Mouse (Mus musculus) limb, embryonic 11.5 days (tissue): Measurements from ENCODE around the gene Dync1i1. TPM values are rescaled to one million over a fixed set of nuclear protein-coding genes. Genes with fewer than 3 reads are reported as not detected.

Experiments
- ATAC-seq: fragments of 200-750 bp; cut with Nextera tagmentation; 2 replicates; pipeline ENCODE4 v1.8.0; 2017; ENCODE audit warnings: low read depth; ENCODE audit not compliant: insufficient number of reproducible peaks, low FRiP score, low TSS enrichment
- DNase-seq: peaks from one replicate; pipeline ENCODE4 v3.0.0-alpha.2; 2015; ENCODE audit warnings: low spot score
- H3K27ac ChIP-seq: fragments of 300-500 bp; sonication (generic); replicated peaks from 2 replicates; pipeline ENCODE4 v1.5.1; 2014; ENCODE audit warnings: low read depth, mild to moderate bottlenecking, low read length
- H3K27me3 ChIP-seq: fragments of 300-500 bp; sonication (generic); 2 replicates; pipeline ENCODE4 v1.6.1; 2014; ENCODE audit warnings: mild to moderate bottlenecking, low read length, mixed read lengths; ENCODE audit not compliant: control insufficient read depth, insufficient read depth
- H3K36me3 ChIP-seq: fragments of 300-500 bp; sonication (generic); 2 replicates; pipeline ENCODE4 v1.6.1; 2014; ENCODE audit warnings: mild to moderate bottlenecking, low read length, moderate library complexity, mixed read lengths; ENCODE audit not compliant: control insufficient read depth, insufficient read depth
- H3K4me1 ChIP-seq: fragments of 300-500 bp; sonication (generic); 2 replicates; pipeline ENCODE4 v1.6.1; 2014; ENCODE audit warnings: low read length, mixed read lengths; ENCODE audit not compliant: control insufficient read depth, insufficient read depth
- H3K4me2 ChIP-seq: fragments of 300-500 bp; sonication (generic); 2 replicates; pipeline ENCODE4 v1.6.1; 2014; ENCODE audit warnings: low read depth, mild to moderate bottlenecking, moderate library complexity; ENCODE audit not compliant: severe bottlenecking
- H3K4me3 ChIP-seq: fragments of 300-500 bp; sonication (generic); 2 replicates; pipeline ENCODE4 v1.5.1; 2014; ENCODE audit warnings: low read depth, low read length
- H3K9ac ChIP-seq: fragments of 300-500 bp; sonication (generic); 2 replicates; pipeline ENCODE4 v1.6.1; 2014; ENCODE audit warnings: mild to moderate bottlenecking, low read length
- H3K9me3 ChIP-seq: fragments of 300-500 bp; sonication (generic); 2 replicates; pipeline ENCODE4 v1.6.1; 2016; ENCODE audit warnings: low read length; ENCODE audit not compliant: control insufficient read depth
- WGBS: fragments of 180-500 bp; shearing (Covaris S2); extraction: QIAGEN DNeasy Blood & Tissue Kit; methylation state at CpG from one replicate; pipeline ENCODE4 v1.1.7; 2014; 5-methylcytosine and 5-hydroxymethylcytosine counted together
- polyA plus RNA-seq: library from polyadenylated mRNA; unstranded; fragments of >200 nt; fragmentation: Nextera tagmentation; extraction: Ambion mirVana; gene quantifications from 2 replicates; pipeline ENCODE4 v1.2.1, GENCODE M21; 2014

The Dync1i1 gene
- polyA plus RNA-seq, 1 experiment from 2014 or later = 5.7 TPM

DNA sequence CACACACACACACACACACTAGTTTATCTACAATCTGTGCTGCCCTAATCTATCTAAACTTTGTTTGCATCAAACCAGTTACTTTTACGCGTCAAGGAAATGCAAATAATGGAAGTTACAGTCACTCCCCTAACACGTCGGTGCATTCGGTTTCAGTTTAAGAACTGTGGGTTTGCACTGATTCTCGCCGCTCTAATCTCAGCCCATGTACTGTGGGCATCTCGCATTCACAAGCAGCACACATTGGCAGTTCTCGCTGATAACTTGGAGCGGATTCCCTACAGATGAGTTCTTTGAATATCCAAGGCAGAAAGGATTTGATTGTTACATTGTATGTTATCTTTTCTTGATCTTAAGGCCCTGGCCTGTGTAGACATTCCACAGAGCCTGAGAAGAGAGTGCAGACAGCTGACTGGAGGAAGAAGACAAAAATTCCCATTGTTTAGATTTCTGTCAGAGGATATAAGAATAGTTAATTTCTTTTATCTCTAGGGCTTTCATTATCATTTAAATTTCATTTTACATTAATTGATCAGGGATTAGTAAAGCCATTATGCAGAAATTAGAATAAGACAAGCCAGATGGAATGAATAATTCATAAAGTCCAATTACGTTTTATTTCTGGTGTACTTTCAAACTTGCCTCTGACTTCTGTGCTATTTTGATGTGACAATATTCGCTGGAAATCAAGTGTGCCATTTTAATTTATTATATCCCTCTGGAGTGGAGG lies 279.5 kb downstream of the Dync1i1 start:
- no peak for DNase-seq
- ATAC-seq = no peak
- no peaks in the 10 kb centered on the region for H3K36me3 ChIP-seq
- H3K27me3 ChIP-seq = no peaks in the 10 kb centered on the region
- H3K27ac ChIP-seq = no peak overlapping the region
- no peaks in the 10 kb centered on the region for H3K9me3 ChIP-seq
- WGBS = 64% methylated on average over 12 of the region's 12 CpGs
- no peak overlapping the region for H3K9ac ChIP-seq
- H3K4me1 ChIP-seq = no peaks in the 10 kb centered on the region; the same call in 1 of the 2 replicates
- no peak overlapping the region for H3K4me2 ChIP-seq
- H3K4me3 ChIP-seq = no peak overlapping the region

DNA sequence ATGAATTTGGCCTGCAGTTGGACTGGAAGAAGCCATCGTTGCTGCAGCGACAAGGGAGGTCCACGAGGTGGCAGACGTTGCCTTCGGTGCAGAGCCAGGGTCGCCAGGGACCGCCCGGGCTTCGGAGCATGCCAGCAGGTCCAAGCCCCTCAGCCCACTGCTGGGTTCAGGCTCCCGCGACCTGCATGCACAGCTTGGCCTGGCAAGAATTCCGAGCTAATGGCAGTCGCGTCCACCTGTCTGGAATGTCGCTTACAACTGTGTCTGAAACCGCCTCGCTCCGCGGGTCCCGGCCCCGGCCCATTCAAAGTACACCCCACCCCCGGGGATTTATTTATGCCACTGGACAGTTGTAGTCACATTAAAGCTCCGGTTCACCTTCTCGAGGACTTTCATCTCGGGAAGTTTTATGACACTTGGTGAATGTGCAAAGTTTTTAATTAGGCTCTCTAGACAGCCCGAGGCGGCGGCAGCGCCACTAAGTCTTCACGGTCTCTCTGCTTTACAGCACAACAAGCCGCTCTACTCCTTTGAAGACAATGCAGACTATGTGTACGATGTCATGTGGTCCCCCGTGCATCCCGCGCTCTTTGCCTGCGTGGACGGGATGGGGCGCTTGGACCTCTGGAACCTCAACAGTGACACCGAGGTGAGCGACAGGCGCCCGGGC lies 280.5 kb downstream of the Dync1i1 start:
- H3K36me3 ChIP-seq = no peaks in the 10 kb centered on the region
- H3K4me2 ChIP-seq = peak overlapping the region; percentile 69
- ATAC-seq (peak; percentile 95), DNase-seq (peak; percentile 93)
- peak overlapping the region; percentile 33 for H3K4me3 ChIP-seq
- H3K4me1 ChIP-seq = no peaks in the 10 kb centered on the region; the same call in 1 of the 2 replicates
- peak overlapping the region; percentile 32; the same call in 1 of the 2 replicates for H3K9ac ChIP-seq
- H3K9me3 ChIP-seq = no peaks in the 10 kb centered on the region
- H3K27me3 ChIP-seq = no peaks in the 10 kb centered on the region
- WGBS = 2% methylated on average over 42 of the region's 42 CpGs
- H3K27ac ChIP-seq = 0 out of 2 replicates have a peak overlapping the region, but pooled peaks have one; percentile 21

DNA sequence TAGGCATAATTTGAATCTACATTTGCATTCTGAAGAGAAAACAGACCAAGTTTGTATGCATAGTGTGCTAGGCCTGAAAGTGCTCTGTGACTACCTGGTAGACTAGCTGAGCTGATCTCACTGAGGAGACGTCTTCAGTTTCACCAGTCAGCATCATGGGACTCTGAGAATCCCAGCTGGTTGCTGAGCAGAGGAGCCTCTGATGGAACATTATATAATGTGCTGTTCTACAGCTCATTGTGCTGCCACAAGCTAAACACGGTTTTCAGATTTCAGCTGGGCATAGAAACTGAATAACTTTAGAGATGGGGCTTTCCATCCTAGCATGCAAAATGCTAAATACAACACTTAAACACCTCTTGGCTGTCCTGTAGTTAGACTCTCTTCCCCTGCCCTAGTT lies 285.9 kb downstream of the Dync1i1 start:
- H3K27me3 ChIP-seq = no peaks in the 10 kb centered on the region
- no peaks in the 10 kb centered on the region for H3K9me3 ChIP-seq
- no peak for DNase-seq
- no peaks in the 10 kb centered on the region; the same call in 1 of the 2 replicates for H3K4me1 ChIP-seq
- ATAC-seq = no peak
- H3K27ac ChIP-seq = no peak overlapping the region
- no peak overlapping the region for H3K4me3 ChIP-seq
- no peak overlapping the region for H3K9ac ChIP-seq
- no peak overlapping the region for H3K4me2 ChIP-seq
- WGBS = 89% methylated on average over 2 of the region's 2 CpGs
- no peaks in the 10 kb centered on the region for H3K36me3 ChIP-seq

DNA sequence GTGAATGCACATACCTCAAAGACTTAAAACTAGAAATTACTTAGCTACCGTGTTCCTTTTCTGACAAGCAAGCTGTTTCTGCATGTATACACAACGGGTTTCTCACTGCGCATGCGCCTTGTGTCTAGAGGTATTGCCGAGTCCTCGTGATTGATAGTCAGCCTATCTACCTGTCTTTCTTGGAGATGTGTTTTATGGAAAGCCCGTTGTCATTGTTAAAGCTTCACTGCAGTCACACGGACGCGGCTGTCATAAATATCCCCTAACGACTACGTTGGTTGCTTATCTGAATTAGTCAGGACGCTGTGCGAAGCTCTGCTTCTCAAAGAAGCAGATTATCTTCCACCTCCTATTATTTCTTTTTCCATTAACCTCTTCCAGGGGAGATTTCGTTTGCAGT lies 290.2 kb downstream of the Dync1i1 start:
- Histone ChIP-seq H3K36me3 (no peaks in the 10 kb centered on the region), H3K4me3 (no peak overlapping the region), H3K9me3 (no peaks in the 10 kb centered on the region), H3K27me3 (no peaks in the 10 kb centered on the region), H3K4me2 (no peak overlapping the region), H3K4me1 (peaks cover 8% of the 10 kb centered on the region), H3K27ac (no peak overlapping the region), H3K9ac (no peak overlapping the region)
- no peak for ATAC-seq
- no peak for DNase-seq
- WGBS = 51% methylated on average over 15 of the region's 15 CpGs

DNA sequence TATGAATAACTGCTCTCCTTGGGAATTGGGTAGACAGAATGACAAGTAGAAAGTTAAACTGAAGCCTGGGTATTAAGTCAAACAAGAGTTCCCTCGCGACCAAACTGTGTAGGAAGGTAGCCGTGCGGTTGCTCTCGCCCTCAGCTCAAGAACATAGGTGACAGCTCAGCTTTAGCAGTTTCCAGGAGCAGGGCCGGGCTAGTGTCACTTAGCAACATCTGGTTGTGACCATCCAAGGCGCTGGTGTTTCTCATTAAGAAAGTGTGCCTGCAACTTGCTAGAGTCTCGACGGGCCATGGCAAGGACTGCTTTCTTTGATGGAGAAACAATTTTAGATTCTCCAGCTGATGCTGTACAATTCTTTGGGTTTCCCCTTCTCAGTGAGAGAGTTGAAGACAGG lies 291.5 kb downstream of the Dync1i1 start:
- 7% methylated on average over 9 of the region's 9 CpGs for WGBS
- Histone ChIP-seq H3K4me1 (peaks cover 8% of the 10 kb centered on the region), H3K27me3 (no peaks in the 10 kb centered on the region), H3K4me2 (peak overlapping the region; percentile 3; the same call in 1 of the 2 replicates), H3K9ac (no peak overlapping the region), H3K36me3 (no peaks in the 10 kb centered on the region), H3K9me3 (no peaks in the 10 kb centered on the region), H3K4me3 (no peak overlapping the region), H3K27ac (0 out of 2 replicates have a peak overlapping the region, but pooled peaks have one; percentile 8)
- ATAC-seq (no peak), DNase-seq (peak; percentile 78)

DNA sequence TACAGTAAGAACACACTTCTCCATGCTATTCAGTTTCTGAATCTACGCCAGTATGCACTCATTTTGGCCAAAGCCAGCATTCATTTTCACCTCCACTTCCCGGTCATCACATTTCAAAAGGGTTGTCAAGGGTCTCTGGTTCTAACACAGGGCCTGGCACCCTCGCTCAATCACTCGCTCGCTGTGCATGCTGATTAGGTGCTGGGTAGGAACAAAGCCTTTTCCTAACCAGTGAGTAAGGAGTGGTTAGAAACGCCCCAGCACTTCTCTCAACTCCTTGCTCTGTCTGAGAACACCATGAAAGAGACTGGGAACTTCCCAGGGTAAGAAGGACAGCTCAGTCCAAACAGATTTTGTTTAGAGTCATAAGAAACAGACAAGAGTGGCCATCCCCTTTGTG lies 298.5 kb downstream of the Dync1i1 start:
- no peaks in the 10 kb centered on the region for H3K36me3 ChIP-seq
- H3K4me3 ChIP-seq = no peak overlapping the region
- no peak overlapping the region for H3K4me2 ChIP-seq
- no peaks in the 10 kb centered on the region for H3K27me3 ChIP-seq
- DNase-seq = no peak
- no peaks in the 10 kb centered on the region for H3K9me3 ChIP-seq
- H3K9ac ChIP-seq = no peak overlapping the region
- H3K4me1 ChIP-seq = 0 out of 2 replicates have a peak, but pooled peaks cover 2% of the 10 kb centered on the region
- H3K27ac ChIP-seq = no peak overlapping the region
- 37% methylated on average over 6 of the region's 6 CpGs for WGBS
- ATAC-seq = no peak

DNA sequence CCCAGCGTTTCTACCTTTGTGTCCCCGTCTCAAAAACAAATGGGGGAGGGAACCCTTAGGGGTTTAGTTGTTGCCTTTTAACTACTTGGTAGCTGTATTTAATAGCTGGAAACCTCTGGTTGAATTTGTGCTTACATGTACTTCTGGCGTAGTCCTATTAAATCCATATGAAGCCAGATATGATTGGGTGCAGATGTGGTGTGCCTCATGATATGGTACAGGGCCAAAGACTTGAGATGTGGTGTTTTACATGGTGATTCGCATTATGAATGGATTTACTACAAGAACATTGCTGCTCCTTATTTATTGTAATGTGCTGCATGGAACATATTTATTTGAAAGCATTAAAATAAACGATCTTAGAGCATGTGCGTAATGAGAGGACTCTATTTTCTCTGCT lies 302.2 kb downstream of the Dync1i1 start:
- Histone ChIP-seq H3K27me3 (no peaks in the 10 kb centered on the region), H3K4me2 (no peak overlapping the region), H3K36me3 (no peaks in the 10 kb centered on the region), H3K4me3 (no peak overlapping the region), H3K4me1 (0 out of 2 replicates have a peak, but pooled peaks cover 2% of the 10 kb centered on the region), H3K27ac (no peak overlapping the region), H3K9me3 (no peaks in the 10 kb centered on the region), H3K9ac (no peak overlapping the region)
- ATAC-seq (peak; percentile 86), DNase-seq (no peak)
- 59% methylated on average over 6 of the region's 6 CpGs for WGBS

DNA sequence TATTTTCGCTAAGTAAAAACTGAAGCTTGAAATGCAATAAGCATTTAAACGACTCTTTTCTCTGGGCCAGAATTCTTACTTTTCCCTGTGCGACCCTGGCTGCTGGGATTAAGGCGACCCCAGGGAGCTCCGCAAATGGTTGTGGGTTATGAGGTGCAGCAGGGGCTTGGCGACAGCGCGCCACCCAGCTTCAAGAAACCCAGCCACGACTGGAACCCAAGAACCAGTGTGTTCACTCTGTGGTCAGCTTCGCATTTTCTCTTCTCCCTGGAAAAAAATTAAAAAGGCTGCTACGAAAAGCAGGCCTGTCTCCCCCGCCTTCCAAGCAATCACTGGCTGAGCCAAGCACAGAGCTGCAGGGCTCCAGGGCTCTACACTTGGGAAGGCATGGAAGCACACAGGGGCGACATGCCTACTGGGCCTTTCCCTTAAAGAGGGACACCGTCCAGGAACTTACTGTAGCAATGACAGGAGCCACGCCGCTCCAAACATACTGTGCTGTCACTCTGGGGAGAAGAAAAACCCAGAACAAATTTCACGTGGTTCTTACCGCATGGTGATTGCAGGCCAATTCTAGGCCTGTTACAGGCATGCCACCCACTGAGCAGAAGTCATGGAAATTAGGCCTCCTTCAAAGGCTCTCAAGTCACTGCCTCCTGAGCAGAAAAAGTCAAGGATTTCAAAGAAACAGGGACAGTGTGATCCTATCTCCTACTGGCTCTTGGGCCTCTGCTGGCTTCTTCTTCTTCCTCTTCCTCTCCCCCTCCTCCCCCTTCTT lies 313.5 kb downstream of the Dync1i1 start:
- Histone ChIP-seq H3K27ac (peak overlapping the region; percentile 79), H3K27me3 (no peaks in the 10 kb centered on the region), H3K4me2 (no peak overlapping the region), H3K4me1 (peaks cover 11% of the 10 kb centered on the region; the same call in 1 of the 2 replicates), H3K4me3 (no peak overlapping the region), H3K9ac (no peak overlapping the region), H3K36me3 (no peaks in the 10 kb centered on the region), H3K9me3 (no peaks in the 10 kb centered on the region)
- DNase-seq (peak; percentile 46), ATAC-seq (peak; percentile 73; the same call in 1 of the 2 replicates)
- 21% methylated on average over 18 of the region's 18 CpGs for WGBS
